Mouse (Mus musculus) C2C12 (cell line): Measurements from ENCODE around the gene Me1.

Source experiments
- CEBPB ChIP-seq: IDR thresholded peaks from one replicate; pipeline ENCODE4 v1.6.1; 2011; ENCODE audit warnings: low read depth, mild to moderate bottlenecking, control low read depth, moderate library complexity
- CTCF ChIP-seq: IDR thresholded peaks from one replicate; pipeline ENCODE4 v1.5.1; 2011; ENCODE audit not compliant: control insufficient read depth, insufficient read depth, insufficient read length

- no peak for TF ChIP-seq CEBPB
- no peak for TF ChIP-seq CTCF
Measured at GRCm38 (mm10) chr9:86712648-86713047, 16.9 kb upstream of the Me1 start.
